Mouse (Mus musculus) intestine, embryonic 14.5 days (tissue): ENCODE measurements around the gene Gnptab. TPM values are rescaled to one million over a fixed set of nuclear protein-coding genes. Genes with fewer than 3 reads are reported as not detected.

Experiments used
- ATAC-seq: fragments of 200-750 bp; cut with Nextera tagmentation; replicated peaks from 2 replicates; pipeline ENCODE4 v1.8.0; 2017; ENCODE audit warnings: low read depth, moderate number of reproducible peaks, moderate TSS enrichment, moderate library complexity; ENCODE audit not compliant: low FRiP score, low TSS enrichment
- DNase-seq: peaks from one replicate; pipeline ENCODE4 v3.0.0-alpha.2; 2018; ENCODE audit warnings: low spot score
- H3K27ac ChIP-seq: fragments of 300-500 bp; sonication (generic); 2 replicates; pipeline ENCODE4 v1.5.1; 2014; ENCODE audit warnings: low read depth, mild to moderate bottlenecking, control low read depth
- H3K27me3 ChIP-seq: fragments of 300-500 bp; sonication (generic); replicated peaks from 2 replicates; pipeline ENCODE4 v1.6.1; 2014; ENCODE audit warnings: low read length, control low read depth; ENCODE audit not compliant: control insufficient read depth, insufficient read depth
- H3K36me3 ChIP-seq: fragments of 300-500 bp; sonication (generic); 2 replicates; pipeline ENCODE4 v1.6.1; 2014; ENCODE audit warnings: low read length, control low read depth; ENCODE audit not compliant: control insufficient read depth, insufficient read depth
- H3K4me1 ChIP-seq: fragments of 300-500 bp; sonication (generic); replicated peaks from 2 replicates; pipeline ENCODE4 v1.6.1; 2014; ENCODE audit warnings: low read length, control low read depth, mixed read lengths; ENCODE audit not compliant: control insufficient read depth, insufficient read depth
- H3K4me2 ChIP-seq: fragments of 300-500 bp; sonication (generic); 2 replicates; pipeline ENCODE4 v1.6.1; 2014; ENCODE audit warnings: low read length
- H3K4me3 ChIP-seq: fragments of 300-500 bp; sonication (generic); 2 replicates; pipeline ENCODE4 v1.5.1; 2014; ENCODE audit warnings: low read depth, low read length, control low read depth, mixed read lengths
- H3K9ac ChIP-seq: fragments of 300-500 bp; sonication (generic); 2 replicates; pipeline ENCODE4 v1.6.1; 2014; ENCODE audit warnings: mild to moderate bottlenecking, low read length
- H3K9me3 ChIP-seq: fragments of 300-500 bp; sonication (generic); 2 replicates; pipeline ENCODE4 v1.6.1; 2016; ENCODE audit warnings: low read length, control low read depth; ENCODE audit not compliant: control insufficient read depth
- WGBS: fragments of 180-500 bp; shearing (Covaris S2); extraction: QIAGEN DNeasy Blood & Tissue Kit; methylation state at CpG from one replicate; pipeline ENCODE4 v1.1.7; 2014; 5-methylcytosine and 5-hydroxymethylcytosine counted together
- polyA plus RNA-seq: library from polyadenylated mRNA; unstranded; fragments of >200 nt; fragmentation: Nextera tagmentation; extraction: Ambion mirVana; gene quantifications from 2 replicates; pipeline ENCODE4 v1.2.1, GENCODE M21; 2014

Gnptab gene
- polyA plus RNA-seq, 1 experiment from 2014 or later, result 14.0 TPM

DNA sequence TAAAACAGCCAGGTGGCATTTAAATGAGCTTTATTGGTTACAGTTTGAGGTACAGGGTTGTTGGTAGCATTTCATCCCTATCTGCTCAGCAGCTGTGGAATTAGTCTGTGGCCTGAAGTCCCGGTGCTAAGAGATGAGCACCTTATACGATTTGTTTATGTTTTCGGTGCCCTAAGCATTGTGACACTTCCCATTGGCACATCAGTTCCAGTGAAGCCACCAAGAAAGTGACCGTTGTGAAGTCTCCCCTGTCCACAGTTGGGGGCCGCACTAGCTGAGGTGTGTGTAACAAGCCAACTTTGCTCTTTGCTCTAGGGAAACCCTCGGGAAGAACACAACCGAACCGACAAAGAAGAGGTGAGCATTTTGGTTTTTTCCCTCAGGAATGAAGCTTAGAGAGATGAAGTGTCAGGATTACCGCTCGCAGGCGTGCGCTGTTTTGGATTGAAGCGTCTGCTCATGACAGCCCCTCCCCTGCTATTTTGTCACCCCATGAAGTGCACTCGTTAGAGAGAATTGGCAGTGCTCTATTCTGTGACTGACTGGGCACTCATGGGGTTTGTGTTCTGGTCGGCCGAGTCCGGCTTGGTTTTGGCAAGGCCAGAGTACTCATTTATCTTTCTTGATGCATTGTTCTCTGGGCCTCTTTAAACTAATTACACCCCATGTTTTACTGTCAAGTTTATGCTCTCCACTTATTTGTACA, 33.5 kb downstream of the Gnptab start:
- Histone ChIP-seq H3K9me3 (no peaks in the 10 kb centered on the region), H3K9ac (no peak overlapping the region), H3K36me3 (0 out of 2 replicates have a peak, but pooled peaks cover 7% of the 10 kb centered on the region), H3K27me3 (no peaks in the 10 kb centered on the region), H3K4me2 (no peak overlapping the region), H3K4me1 (no peaks in the 10 kb centered on the region), H3K27ac (no peak overlapping the region), H3K4me3 (no peak overlapping the region)
- no peak for ATAC-seq
- no peak for DNase-seq
- 52% methylated on average over 17 of the region's 17 CpGs for WGBS

GRCm38 (mm10) chr10:88417686-88418085, 38.8 kb downstream of the Gnptab start:
- Histone ChIP-seq H3K27ac (no peak overlapping the region), H3K9ac (no peak overlapping the region), H3K4me2 (no peak overlapping the region), H3K9me3 (no peaks in the 10 kb centered on the region), H3K36me3 (peaks cover 21% of the 10 kb centered on the region), H3K27me3 (no peaks in the 10 kb centered on the region), H3K4me3 (no peak overlapping the region), H3K4me1 (no peaks in the 10 kb centered on the region)
- WGBS, result 84% methylated on average over 5 of the region's 5 CpGs
- no peak for ATAC-seq
- no peak for DNase-seq

GRCm38 (mm10) chr10:88420141-88420541, 41.2 kb downstream of the Gnptab start:
- Histone ChIP-seq H3K27ac (no peak overlapping the region), H3K27me3 (no peaks in the 10 kb centered on the region), H3K9me3 (no peaks in the 10 kb centered on the region), H3K4me3 (no peak overlapping the region), H3K4me1 (no peaks in the 10 kb centered on the region), H3K9ac (no peak overlapping the region), H3K36me3 (peaks cover 23% of the 10 kb centered on the region), H3K4me2 (no peak overlapping the region)
- ATAC-seq (no peak), DNase-seq (no peak)
- 81% methylated on average over 11 of the region's 11 CpGs for WGBS

GRCm38 (mm10) chr10:88420655-88421435, 41.9 kb downstream of the Gnptab start:
- Histone ChIP-seq H3K9ac (no peak overlapping the region), H3K4me2 (no peak overlapping the region), H3K4me1 (no peaks in the 10 kb centered on the region), H3K27ac (no peak overlapping the region), H3K36me3 (peaks cover 22% of the 10 kb centered on the region), H3K27me3 (no peaks in the 10 kb centered on the region), H3K9me3 (no peaks in the 10 kb centered on the region), H3K4me3 (no peak overlapping the region)
- DNase-seq, result no peak
- 93% methylated on average over 19 of the region's 19 CpGs for WGBS
- ATAC-seq, result no peak

- WGBS, result 90% methylated on average over 2 of the region's 2 CpGs
- Histone ChIP-seq H3K36me3 (peaks cover 15% of the 10 kb centered on the region; the same call in 1 of the 2 replicates), H3K4me3 (no peak overlapping the region), H3K27me3 (no peaks in the 10 kb centered on the region), H3K4me2 (no peak overlapping the region), H3K9ac (no peak overlapping the region), H3K9me3 (no peaks in the 10 kb centered on the region), H3K4me1 (no peaks in the 10 kb centered on the region), H3K27ac (no peak overlapping the region)
- peak; percentile 83; the same call in 1 of the 2 replicates for ATAC-seq
- DNase-seq, result no peak
These were observed 47.4 kb downstream of the Gnptab start for GRCm38 (mm10) chr10:88426158-88426816.

GRCm38 (mm10) chr10:88426896-88427295, 48.0 kb downstream of the Gnptab start:
- Histone ChIP-seq H3K27ac (no peak overlapping the region), H3K4me2 (no peak overlapping the region), H3K27me3 (no peaks in the 10 kb centered on the region), H3K9me3 (no peaks in the 10 kb centered on the region), H3K4me1 (no peaks in the 10 kb centered on the region), H3K4me3 (no peak overlapping the region), H3K9ac (no peak overlapping the region), H3K36me3 (peaks cover 16% of the 10 kb centered on the region; the same call in 1 of the 2 replicates)
- WGBS, result 66% methylated on average over 5 of the region's 5 CpGs
- no peak for ATAC-seq
- DNase-seq, result no peak

DNA sequence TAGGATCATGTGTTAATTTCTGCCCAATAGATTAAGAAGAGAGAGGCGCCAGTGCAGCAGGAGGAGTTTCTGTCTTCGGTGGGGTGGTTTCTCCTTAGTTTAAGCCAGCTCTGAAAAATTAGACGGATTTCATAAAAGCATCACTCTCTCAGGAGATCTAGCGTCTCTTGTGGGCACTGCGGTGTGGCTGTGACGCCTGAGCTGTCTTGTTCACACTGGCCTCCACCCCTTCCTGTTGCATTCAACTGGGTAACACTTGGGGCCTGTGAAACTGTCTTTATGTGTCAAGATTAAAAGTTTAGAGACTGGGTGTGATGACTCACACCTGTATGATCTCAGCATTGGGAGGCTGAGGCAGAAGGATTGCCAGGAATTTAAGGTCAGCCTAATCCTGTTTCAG, 49.1 kb downstream of the Gnptab start:
- Histone ChIP-seq H3K4me3 (no peak overlapping the region), H3K4me2 (no peak overlapping the region), H3K27me3 (no peaks in the 10 kb centered on the region), H3K36me3 (peaks cover 24% of the 10 kb centered on the region), H3K4me1 (no peaks in the 10 kb centered on the region), H3K9me3 (no peaks in the 10 kb centered on the region), H3K9ac (no peak overlapping the region), H3K27ac (no peak overlapping the region)
- ATAC-seq, result no peak
- DNase-seq, result no peak
- WGBS, result 91% methylated on average over 6 of the region's 6 CpGs

- H3K27ac ChIP-seq, result no peak overlapping the region
- no peak overlapping the region for H3K4me2 ChIP-seq
- no peaks in the 10 kb centered on the region for H3K27me3 ChIP-seq
- no peak overlapping the region for H3K9ac ChIP-seq
- no peak overlapping the region for H3K4me3 ChIP-seq
- H3K36me3 ChIP-seq, result peaks cover 28% of the 10 kb centered on the region
- 74% methylated on average over 6 of the region's 6 CpGs for WGBS
- DNase-seq (no peak), ATAC-seq (no peak)
- no peaks in the 10 kb centered on the region for H3K4me1 ChIP-seq
- no peaks in the 10 kb centered on the region for H3K9me3 ChIP-seq
These were observed 62.3 kb downstream of the Gnptab start for GRCm38 (mm10) chr10:88441224-88441623.
